Mouse (Mus musculus) liver, embryonic 14.5 days (tissue): ENCODE results near the gene Uvssa.

ENCODE experiments used
- CTCF ChIP-seq: IDR thresholded peaks from 2 replicates; pipeline ENCODE4 v1.5.1; 2016; ENCODE audit warnings: antibody characterized with exemption, low read depth, control low read depth
- EP300 ChIP-seq: IDR thresholded peaks from 2 replicates; pipeline ENCODE4 v1.6.1; 2016; ENCODE audit warnings: antibody characterized with exemption, low read depth

- TF ChIP-seq EP300 (no peak), CTCF (no peak)
Measured at GRCm38 (mm10) chr5:33371668-33372067, 6.7 kb upstream of the Uvssa start.
